Mouse (Mus musculus): ENCODE results near the gene Ptms. TPM values are rescaled to one million over a fixed set of nuclear protein-coding genes. Genes with fewer than 3 reads are reported as not detected.

The Ptms gene
- total RNA-seq (2021) = 100 to 1,000 TPM; 126 to 152 TPM
- long read RNA-seq, experiment 1, transcript Ptms-201 (5 exons, 1,149 nt) = major isoform, 20 of 39 reads
- long read RNA-seq, experiment 1, partial matches to known transcripts = 4 of 39 reads
- long read RNA-seq, experiment 1, other reads (novel, unspliced or antisense) = 12 of 39 reads
- long read RNA-seq, experiment 2, transcript Ptms-201 (5 exons, 1,149 nt) = major isoform, 21 of 49 reads
- long read RNA-seq, experiment 2, partial matches to known transcripts = 15 of 49 reads
- long read RNA-seq, experiment 2, other reads (novel, unspliced or antisense) = 9 of 49 reads

DNA sequence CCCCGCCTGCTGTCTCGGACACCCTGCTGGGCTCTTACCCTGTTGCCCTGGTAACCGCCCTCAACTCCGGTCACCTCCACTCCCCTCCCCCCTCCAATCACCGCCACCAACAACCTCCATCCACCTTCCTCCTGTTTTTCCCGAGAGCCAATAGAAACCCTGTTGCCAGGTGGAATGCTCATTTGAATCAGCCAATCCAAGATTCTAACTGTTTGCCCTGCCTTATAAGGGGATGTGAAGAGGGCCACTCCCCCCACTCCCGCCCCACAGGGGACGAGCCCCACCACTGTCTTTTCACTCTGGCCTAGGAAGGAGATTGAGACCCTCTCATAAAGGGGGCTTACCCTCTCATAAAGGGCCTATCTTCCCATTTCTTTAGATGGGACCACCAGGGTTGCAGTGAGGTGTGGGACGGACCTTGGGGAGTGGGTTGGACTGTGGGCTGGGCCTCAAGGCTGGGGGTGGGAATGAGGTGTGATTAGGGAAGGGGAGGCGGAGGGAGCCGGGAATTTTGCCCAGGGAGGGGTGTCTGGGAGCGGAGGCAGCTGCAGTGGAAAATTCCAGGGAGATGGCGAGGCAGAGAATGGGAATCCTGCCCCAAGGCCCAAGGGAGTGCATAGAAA is at the start of gene Ptms:
TSS of gene Ptms (minus strand) at position 409 of the 623 bp plus-strand sequence.
- DNase-seq = peak; percentile 95

DNA sequence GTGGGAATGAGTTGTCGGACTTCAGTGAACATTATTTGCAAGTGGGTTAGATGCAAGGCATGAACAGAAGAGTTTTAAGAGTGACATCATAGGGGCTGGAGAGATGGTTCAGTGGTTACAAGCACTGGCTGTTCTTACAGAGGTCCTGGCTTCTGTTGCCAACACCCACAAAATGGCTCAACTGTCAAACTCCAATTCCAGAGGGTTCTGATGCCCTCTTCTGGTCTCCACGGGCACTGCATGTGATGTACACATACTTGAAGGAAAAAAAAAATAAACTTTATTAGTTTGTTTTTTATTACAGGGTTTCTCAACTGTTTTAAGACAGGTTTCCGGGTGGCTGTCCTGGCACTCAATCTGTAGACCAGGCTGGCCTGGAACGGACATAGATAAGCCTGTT is 47.9 kb upstream of the Ptms start:
- DNase-seq = no peak

DNA sequence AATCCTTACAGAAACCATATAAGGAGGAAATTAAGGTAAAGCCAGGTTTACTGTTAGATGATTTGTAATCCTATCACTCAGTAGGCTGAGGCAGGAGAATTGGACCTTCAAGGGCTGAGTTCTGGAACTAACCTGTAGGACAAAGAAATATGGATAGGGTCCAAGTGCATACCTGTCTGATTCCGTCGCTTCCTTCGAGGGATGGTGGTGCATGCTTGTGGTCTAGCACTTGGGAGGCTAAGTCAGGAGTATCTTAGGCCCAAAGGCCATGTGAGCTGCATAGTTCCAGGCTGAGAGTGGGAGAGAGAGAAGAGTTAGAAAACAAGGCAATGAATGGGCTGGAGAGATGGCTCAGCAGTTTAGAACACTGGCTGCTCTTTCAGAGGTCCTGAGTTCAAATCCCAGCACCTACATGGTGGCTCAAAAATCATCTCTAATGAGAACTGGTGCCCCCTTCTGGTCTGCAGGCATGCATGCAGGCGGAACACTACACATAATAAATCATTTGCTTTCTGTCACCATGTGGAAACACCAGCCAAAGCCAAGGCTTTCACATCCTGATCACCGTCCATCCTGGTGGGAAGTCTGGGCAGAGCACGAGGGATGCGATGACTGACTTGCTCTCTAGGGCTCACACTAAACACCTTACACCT is 46.7 kb upstream of the Ptms start:
- DNase-seq = no peak

GRCm38 (mm10) chr6:124965747-124966146 is 45.8 kb upstream of the Ptms start:
- no peak for DNase-seq

GRCm38 (mm10) chr6:124965088-124965719 is 45.3 kb upstream of the Ptms start, which contains the start of gene Cops7a:
Gene Cops7a, minus strand, starts transcription at chr6:124965538.
- peak; percentile 96 for DNase-seq

DNA sequence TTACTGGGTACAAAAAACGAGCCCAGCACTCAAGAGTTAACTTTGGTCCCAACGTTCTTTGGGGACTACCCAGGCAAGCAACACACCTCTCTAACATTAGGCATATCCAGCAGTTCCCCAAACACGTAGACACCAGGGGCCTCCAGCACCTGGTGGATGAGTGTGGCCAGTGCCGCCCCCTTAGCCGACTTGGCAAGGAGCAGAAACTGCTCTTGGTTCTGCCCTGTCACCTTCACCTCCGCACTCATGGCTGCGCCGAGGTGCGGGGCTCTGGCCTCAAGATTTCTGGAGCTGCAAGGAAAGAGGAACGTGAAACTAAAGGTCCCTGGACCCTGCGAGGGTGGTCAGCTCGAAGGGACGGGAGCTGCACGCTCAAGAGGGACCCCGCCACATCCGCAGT is 44.7 kb upstream of the Ptms start:
- DNase-seq = no peak

DNA sequence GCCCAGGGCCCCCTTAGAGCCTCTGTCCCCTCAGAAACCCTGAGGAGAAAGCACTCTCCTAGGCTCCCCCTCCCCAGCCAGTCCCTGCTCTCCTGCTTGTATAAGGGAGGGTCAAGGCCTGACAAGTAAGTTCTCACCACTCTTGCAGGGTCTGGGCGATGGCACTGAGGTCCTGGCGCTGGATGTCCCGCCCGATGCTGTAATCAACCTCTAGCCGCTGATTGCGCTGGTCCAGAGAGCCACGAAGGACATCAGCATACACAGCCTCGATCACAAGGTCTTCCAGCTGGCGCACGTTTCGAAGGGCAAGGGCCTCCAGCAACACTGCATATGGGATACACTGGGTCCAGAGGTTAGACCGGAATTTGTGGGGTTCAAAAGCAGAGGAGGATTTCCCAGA is 41.1 kb upstream of the Ptms start:
- DNase-seq = no peak

DNA sequence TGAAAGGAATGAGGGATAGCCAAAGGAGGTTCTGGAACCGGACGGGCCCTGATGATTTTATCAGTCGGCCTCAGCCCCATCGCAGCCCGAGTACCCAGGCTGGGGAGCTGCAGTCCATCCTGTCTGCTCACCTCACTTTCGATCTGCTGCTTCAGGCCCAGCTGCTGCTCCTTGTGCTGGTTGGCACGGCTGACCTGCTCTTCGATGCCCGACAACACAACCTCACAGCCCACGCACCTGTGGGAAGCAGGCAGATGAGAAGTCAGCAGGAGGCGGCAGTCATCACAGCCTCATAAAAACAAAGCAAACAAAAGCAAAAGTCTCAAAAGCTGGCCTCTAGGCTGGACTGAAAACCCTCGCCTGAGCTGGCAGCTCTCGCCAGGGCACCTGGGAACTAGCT is 40.1 kb upstream of the Ptms start:
- no peak for DNase-seq

GRCm38 (mm10) chr6:124958127-124958526 is 38.2 kb upstream of the Ptms start:
- no peak for DNase-seq

DNA sequence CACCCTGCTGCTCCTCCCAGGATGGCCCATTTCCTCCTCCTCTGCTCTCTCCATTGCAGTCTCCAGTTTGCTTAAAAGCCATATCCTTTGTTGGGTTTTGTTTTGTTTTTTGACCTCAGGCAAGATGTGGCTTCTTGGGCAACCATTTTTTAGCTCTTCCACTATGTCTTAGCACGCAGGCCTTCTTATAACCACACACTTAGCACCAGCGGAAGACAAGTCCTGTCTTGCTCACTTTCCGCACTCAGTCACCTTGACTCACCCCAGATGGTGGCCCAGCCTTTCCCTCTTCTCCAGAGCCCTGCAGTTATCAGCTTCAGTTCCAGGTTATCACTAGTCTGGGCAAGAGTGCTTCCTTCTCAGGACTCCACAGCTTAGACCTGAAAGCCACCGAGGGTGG is 35.3 kb upstream of the Ptms start:
- no peak for DNase-seq

DNA sequence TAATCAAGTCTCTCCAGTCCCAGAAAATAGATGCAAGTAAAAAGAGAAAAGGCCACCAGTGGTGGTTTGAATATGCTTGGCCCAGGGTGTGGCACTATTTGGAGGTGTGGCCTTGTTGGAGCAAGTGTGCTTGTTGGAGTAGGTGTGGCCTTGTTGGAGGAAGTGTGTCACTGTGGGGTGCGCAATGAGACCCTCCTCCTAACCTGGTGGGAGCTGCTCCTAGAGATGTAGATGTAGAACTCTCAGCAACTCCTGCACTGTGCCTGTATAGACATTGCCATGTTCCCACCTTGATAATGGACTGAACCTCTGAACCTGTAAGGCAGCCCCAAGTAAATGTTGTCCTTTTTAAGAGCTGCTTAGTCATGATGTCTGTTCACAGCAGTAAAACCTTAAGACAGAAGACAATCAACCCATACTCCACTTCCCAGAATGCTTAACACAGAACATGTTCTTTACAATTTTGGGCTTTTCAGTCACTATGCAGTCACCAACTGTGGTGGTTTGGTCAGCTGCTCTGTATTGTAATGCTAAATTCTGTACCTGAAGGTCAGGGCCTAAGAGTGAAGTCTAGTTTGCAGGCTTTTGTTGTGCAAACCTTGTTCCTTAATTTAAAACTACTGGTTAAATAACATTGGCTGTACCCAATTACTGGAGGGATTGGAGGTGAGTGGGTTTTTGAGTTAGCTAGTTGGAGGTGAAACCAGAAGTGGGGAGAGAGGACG is 34.2 kb upstream of the Ptms start:
- DNase-seq = no peak

GRCm38 (mm10) chr6:124943526-124943925 is 23.6 kb upstream of the Ptms start:
- no peak for DNase-seq

- no peak for DNase-seq
Measured at GRCm38 (mm10) chr6:124941679-124942078, 21.8 kb upstream of the Ptms start.

- DNase-seq = no peak
Measured at GRCm38 (mm10) chr6:124938554-124938953, 18.7 kb upstream of the Ptms start.

DNA sequence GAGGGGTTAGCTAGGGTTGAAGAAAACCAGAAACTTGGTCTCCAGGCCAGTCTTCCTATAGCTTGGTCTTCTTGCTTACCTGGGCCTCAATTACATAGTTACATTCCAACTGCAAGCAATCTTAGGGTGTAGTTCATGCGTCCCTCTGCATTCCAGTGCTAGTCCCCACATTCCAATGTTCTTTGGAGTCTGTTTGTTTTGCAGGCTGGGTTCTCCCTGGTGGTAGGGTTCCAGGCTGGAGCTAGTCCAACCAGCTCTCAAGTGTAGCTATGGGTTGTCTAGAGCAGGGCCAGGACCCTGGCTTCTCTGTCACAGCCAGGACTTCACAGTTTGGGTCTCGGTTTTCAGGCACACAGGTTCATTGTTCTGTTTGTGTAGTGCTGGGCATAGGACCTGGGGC is 17.6 kb upstream of the Ptms start:
- DNase-seq = no peak

DNA sequence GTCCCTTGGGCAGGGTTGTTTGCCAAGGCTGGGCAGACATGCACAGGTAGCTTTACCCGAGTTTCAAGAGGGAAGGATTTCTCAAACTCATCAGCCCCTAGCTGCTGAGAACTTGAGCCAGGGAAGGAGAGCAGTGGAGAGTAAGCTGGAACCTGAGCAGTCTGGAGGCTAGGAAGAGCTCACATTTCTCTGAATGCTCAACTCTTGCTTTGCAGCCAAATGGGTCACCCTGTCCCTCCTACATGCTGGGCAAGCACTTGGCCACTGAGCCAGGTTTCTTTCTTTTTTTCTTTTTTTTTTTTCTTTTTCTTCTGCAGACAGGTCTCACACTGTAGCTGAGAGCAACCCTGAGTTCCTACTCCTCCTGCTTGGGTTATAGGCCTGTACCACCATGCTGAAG is 16.8 kb upstream of the Ptms start:
- no peak for DNase-seq

- DNase-seq = no peak
Measured at GRCm38 (mm10) chr6:124934670-124935069, 14.8 kb upstream of the Ptms start.

- DNase-seq = no peak
Measured at GRCm38 (mm10) chr6:124933127-124933526, 13.2 kb upstream of the Ptms start.

DNA sequence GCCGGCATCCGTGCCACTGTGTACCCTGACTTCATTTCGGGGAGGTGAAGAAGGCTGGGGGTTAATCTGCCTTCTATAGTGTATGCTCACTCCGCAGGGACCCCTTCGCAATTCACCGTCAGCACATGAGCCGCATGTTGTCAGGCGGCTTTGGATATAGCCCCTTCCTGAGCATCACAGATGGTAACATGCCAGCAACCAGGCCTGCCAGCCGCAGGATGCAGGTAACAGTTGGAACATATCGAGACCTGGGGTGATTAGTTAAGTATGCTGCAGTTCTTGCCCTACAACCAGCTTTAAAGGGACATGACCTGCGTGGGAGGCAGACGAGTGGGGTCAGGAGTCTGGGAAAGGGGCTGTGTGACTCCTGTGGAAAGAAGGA is 12.4 kb upstream of the Ptms start:
- DNase-seq = no peak

GRCm38 (mm10) chr6:124931525-124932313 is 11.8 kb upstream of the Ptms start:
- DNase-seq = no peak

- peak; percentile 99 for DNase-seq
Measured at GRCm38 (mm10) chr6:124930754-124931524, 11.0 kb upstream of the Ptms start, which contains the start of gene Mlf2. Gene Mlf2, plus strand, starts transcription at chr6:124931386.
